Mouse (Mus musculus) retina, embryonic 14.5 days (tissue): ENCODE data around the gene Cnksr1.
"Not testable (repeated sequence)": the region's sequence is repeated elsewhere in the genome, so short reads cannot be mapped to it uniquely, and the experiment has no call there.

Experiments used
- DNase-seq: peaks from one replicate; pipeline ENCODE4 v3.0.0-alpha.2; 2015; ENCODE audit warnings: low spot score

The Cnksr1 gene

DNA sequence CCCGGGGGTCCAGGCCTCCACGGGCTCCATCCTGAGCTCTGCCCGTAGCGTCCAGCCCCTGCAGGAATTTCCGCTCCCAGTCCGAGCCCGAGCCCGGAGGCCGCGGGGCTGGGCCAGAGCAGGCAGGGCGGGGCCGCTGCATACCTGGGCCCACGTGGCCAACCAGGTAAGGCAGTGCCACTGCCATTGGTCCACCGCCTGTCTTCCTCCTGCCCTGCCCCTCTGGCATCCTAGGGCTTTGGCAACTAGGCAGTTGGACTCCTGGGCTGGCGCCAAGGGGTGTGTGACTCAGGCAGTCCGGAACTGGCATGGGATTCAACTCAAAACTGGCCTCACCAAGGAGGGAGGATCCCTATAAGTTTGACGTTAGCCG, at the start of gene Cnksr1:
Cnksr1 (minus strand) TSS at position 121 of the 373 bp plus-strand sequence.
- no peak for DNase-seq

- peak; percentile 83 for DNase-seq
These were observed 49.4 kb upstream of the Cnksr1 start, which contains the start of gene Pdik1l for GRCm38 (mm10) chr4:134287575-134288025. Pdik1l (minus strand) TSS chr4:134287895.

DNA sequence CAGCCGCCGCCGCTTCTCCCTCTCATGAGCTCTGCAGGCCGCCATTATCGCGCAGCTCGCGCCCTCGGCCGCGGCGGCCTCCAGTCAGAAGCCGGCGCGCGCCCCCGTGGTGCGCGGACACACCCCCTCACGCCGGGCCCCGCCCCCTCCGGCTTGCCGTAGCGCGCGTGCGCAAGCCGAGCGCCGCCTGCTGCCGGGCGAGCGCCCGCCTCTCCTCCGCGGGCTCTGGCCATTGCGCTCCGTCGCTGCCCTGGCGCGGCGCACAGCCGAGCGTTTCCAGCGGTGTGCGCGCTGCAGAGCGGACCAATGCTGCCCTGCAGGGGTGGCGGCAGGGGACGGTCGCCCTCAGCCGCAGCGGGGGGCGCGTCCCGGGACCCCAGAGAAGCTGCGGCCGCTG, 49.0 kb upstream of the Cnksr1 start:
- DNase-seq, result peak; percentile 96

DNA sequence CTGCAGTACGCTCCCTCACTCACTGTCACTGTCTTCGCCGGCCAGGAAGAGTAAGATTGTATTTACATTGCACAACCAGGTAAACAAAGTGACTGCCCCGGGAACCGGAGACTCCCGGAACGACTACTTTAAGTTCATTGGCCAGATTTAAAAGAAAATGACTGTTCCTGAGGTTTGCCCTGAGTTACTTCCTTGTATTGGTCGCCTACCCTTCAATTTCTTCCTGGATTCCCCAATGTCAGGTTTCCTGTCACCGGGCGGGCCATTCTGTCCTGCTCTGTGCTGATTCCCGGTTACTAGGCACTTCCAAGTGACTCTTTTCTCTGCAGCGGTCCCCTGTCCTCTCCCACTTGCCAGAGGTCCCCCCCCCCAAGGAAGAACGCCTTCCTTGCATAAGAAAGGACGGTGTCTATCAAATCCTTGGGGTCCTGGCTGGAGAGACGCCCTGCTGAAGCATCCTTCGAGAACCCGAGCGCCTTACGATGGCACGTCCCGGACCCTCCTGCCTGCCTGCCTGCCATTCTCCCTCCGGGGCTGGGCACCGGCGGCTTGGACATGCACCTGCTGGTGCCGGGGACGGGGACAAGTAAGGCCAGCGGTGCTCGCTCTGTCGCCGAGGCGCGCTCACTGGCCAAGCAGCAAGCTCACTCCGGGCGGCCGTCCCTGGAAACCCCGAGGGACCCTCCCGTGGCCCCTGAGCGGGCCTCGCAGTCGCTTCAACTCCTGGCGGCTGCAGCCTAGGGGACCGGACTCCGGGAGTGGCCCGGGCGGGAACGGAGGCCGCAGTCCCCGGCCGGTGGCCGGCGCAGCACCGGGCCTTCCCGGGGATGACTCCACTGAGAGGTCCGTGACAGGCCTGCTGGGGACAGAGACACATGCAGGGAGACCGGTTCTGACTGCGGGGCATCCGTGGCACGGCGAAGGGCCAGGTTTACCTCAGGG, 48.3 kb upstream of the Cnksr1 start:
- DNase-seq, result no peak

- no peak for DNase-seq
These were observed 46.7 kb upstream of the Cnksr1 start for GRCm38 (mm10) chr4:134284942-134285341.

DNA sequence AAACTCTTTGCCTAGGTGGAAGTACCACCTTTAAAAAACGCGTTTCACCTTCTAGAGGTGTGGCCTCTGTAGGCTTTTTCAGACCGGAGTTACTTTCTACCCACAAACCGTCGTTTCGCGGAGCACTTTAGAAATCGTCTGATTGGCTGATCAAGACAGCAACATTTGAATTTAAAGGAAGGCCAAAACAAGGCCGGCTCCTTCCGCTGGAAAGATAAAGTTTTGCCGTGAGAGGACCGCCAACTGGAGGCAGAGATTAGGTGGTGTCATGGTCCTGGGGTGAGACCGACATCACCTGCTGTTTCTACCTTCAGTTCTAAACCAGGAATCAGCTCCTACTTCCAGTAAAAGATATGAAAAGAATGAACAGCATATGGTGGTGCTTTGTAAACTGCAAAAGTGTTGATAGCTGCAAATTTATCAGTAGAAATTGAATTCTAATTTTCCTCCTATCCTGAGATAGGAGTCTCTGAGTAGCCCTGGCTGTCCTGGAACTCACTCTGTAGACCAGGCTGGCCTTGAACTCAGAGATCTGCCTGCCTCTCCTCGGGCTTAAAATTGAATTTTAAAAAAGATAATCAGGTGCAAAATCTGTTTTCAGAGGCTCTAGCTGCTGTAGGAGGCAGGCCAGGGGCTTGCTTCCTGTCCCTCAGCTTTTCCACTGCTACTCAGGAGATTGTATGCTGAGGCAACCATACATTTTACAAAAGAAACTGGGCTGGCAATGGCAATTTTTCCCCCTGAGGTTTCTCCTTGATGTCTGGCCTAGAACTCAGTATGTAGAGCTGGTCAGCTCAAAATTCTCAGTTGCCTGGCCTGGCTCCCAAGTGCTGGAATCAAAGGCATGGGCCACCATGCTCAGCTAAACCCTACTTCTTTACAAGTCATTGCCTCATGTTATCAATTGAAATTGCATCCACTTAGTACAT, 35.5 kb upstream of the Cnksr1 start:
- peak; percentile 22 for DNase-seq

DNA sequence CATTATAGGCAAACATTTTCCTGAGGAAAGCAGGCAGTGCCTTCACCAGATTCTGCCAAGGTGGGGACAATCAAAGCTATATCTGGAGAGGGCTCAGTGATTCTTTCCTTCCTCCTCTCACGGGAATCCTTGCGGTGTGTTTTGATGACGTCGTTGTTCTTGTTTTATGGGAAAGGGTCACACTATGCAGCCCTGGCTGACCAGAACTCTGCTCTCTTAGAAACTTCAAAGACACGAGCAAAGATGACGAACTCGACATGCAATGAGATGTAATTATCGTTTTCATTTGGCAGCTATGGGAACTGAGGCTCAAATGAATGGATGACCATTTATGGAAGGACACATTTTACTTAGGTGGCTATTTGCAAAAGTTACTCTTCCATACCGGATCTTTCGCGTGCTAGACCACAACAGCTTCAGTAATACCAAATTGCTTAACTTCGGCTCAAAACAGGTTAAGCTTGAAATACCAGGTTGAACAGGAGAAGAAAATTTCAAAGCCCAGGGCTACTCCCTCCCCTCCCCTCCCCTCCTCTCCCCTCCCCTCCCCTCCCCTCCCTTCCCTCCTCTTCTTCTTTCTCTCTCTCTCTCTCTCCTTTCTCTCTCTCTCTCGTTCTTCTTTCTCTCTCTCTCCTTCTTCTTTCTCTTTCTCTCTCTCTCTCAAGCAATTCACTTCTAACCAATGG, 34.7 kb upstream of the Cnksr1 start:
- no peak for DNase-seq

- no peak for DNase-seq
These were observed 33.8 kb upstream of the Cnksr1 start for GRCm38 (mm10) chr4:134271979-134272378.

DNA sequence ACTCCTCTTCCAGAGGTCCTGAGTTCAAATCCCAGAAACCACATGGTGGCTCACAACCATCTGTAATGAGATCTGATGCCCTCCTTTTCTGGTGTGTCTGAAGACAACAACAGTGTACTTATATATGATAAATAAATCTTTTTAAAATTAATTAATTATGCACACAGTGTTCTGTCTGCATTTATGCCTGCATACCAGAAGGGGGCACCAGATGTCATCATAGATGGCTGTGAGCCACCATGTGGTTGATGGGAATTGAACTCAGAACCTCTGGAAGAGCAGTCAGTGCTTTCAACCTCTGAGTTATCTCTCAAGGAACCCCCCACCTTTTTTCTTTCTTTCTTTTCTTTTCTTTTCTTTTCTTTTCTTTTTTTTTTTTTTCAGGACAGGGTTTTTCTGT, 31.4 kb upstream of the Cnksr1 start:
- not testable (repeated sequence) for DNase-seq

- no peak for DNase-seq
These were observed 30.0 kb upstream of the Cnksr1 start for GRCm38 (mm10) chr4:134268102-134268655.

GRCm38 (mm10) chr4:134265860-134266585, 27.8 kb upstream of the Cnksr1 start:
- DNase-seq, result no peak

- no peak for DNase-seq
These were observed 25.0 kb upstream of the Cnksr1 start for GRCm38 (mm10) chr4:134263191-134263590.

- no peak for DNase-seq
These were observed 20.2 kb upstream of the Cnksr1 start for GRCm38 (mm10) chr4:134258354-134258753.

- DNase-seq, result peak; percentile 19
These were observed 19.2 kb upstream of the Cnksr1 start for GRCm38 (mm10) chr4:134257198-134258009.

GRCm38 (mm10) chr4:134256407-134257197, 18.4 kb upstream of the Cnksr1 start:
- DNase-seq, result peak; percentile 56

GRCm38 (mm10) chr4:134255854-134256253, 17.7 kb upstream of the Cnksr1 start:
- peak; percentile 15 for DNase-seq

DNA sequence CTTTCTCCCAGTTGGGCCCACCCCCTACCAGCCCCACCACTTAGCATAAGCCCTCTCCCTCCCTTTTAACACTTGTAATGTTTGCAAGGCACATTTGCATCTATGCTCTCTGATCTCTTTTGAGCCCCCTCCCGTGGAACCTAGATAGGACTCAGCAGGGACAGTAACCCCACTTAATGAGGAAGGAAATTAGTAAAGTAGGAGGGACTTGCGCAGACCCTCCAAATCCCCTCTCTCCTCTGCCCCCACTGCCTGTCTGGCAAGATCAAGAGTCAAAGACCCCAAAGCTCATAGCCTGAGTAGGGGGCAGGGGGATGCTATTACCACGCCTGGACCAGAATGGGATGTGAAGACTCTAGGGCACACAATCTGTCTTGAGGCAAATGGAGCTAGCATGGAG, 16.6 kb upstream of the Cnksr1 start:
- no peak for DNase-seq

GRCm38 (mm10) chr4:134253722-134254324, 15.6 kb upstream of the Cnksr1 start, which contains the start of gene Grrp1:
Grrp1 (minus strand) TSS chr4:134254106.
- DNase-seq, result peak; percentile 69
